Mouse (Mus musculus): Measurements from ENCODE around the gene Vmn2r13. TPM values are rescaled to one million over a fixed set of nuclear protein-coding genes. Genes with fewer than 3 reads are reported as not detected.

Vmn2r13 gene
- polyA plus RNA-seq (2015; fragmentation: Illumina TruSeq; extraction: RNeasy Lipid Tissue Mini Kit (QIAGEN cat#74804); ENCODE audit: low read depth, low replicate concordance): not detected

DNA sequence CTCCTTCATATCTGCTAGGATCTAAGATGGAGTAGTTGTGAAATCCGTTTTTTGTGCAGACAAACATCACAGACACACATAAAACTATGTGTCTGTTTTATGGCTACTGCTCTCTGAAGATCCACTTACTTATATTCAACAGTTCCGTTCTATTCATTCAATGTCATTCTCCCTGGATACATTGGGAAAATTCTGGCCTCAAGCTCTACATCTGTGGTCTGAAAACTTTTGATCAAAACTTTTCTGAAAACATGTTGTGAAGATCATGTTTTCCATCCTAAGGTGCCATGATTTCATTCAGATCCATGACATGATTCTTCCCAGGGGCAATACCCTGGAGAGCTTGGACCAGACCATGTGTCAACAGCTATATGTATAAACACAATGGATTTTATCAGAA lies at the start of gene Vmn2r13:
Gene Vmn2r13, minus strand, starts transcription at position 101 of the 400 bp plus-strand sequence.

DNA sequence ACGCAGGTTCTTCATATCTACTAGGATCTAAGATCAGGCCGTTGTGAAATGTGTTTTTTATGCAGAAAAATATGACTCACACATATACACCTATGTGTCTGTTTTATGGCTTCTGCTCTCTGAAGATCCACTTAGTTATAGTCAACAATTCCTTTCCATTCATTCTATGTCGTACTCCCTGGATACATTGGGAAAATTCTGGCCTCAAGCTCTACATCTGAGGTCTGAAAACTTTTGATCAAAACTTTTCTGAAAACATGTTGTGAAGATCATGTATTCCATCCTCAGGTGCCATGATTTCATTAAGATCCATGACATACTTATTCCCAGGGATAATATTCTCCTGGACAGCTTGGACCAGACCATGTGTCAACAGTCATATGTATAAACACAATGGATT lies 32.6 kb upstream of the Vmn2r13 start, which contains the start of gene Vmn2r14:
Gene Vmn2r14, minus strand, starts transcription at position 101 of the 400 bp plus-strand sequence.

Other genes starting within 250 kb of the Vmn2r13 start
- gene Vmn2r10, start 185.7 kb downstream of the Vmn2r13 start, polyA plus RNA-seq (2015; fragmentation: Illumina TruSeq; extraction: RNeasy Lipid Tissue Mini Kit (QIAGEN cat#74804); ENCODE audit: low read depth, low replicate concordance): not detected
- gene Vmn2r11, start 132.6 kb downstream of the Vmn2r13 start, polyA plus RNA-seq (2015; fragmentation: Illumina TruSeq; extraction: RNeasy Lipid Tissue Mini Kit (QIAGEN cat#74804); ENCODE audit: low read depth, low replicate concordance): not detected
- not detected for gene Vmn2r12, start 94.2 kb downstream of the Vmn2r13 start, polyA plus RNA-seq (2015; fragmentation: Illumina TruSeq; extraction: RNeasy Lipid Tissue Mini Kit (QIAGEN cat#74804); ENCODE audit: low read depth, low replicate concordance)
- gene Vmn2r14, start 32.5 kb upstream of the Vmn2r13 start, polyA plus RNA-seq (2015; fragmentation: Illumina TruSeq; extraction: RNeasy Lipid Tissue Mini Kit (QIAGEN cat#74804); ENCODE audit: low read depth, low replicate concordance): not detected
- gene Vmn2r15, start 105.4 kb upstream of the Vmn2r13 start, polyA plus RNA-seq (2015; fragmentation: Illumina TruSeq; extraction: RNeasy Lipid Tissue Mini Kit (QIAGEN cat#74804); ENCODE audit: low read depth, low replicate concordance): not detected
- not detected for gene Vmn2r16, start 138.0 kb upstream of the Vmn2r13 start, polyA plus RNA-seq (2015; fragmentation: Illumina TruSeq; extraction: RNeasy Lipid Tissue Mini Kit (QIAGEN cat#74804); ENCODE audit: low read depth, low replicate concordance)
- gene Vmn2r17, start 227.5 kb upstream of the Vmn2r13 start, polyA plus RNA-seq (2015; fragmentation: Illumina TruSeq; extraction: RNeasy Lipid Tissue Mini Kit (QIAGEN cat#74804); ENCODE audit: low read depth, low replicate concordance): not detected